Mouse (Mus musculus) neural tube, embryonic 15.5 days (tissue): Measurements from ENCODE around the gene Gnai3. TPM values are rescaled to one million over a fixed set of nuclear protein-coding genes. Genes with fewer than 3 reads are reported as not detected.

Source experiments
- ATAC-seq: fragments of 200-750 bp; cut with Nextera tagmentation; 2 replicates; pipeline ENCODE4 v1.8.0; 2017; ENCODE audit warnings: mild to moderate bottlenecking, moderate TSS enrichment, moderate library complexity; ENCODE audit not compliant: low FRiP score
- H3K27ac ChIP-seq: fragments of 300-500 bp; sonication (generic); replicated peaks from 2 replicates; pipeline ENCODE4 v1.5.1; 2015; ENCODE audit warnings: mild to moderate bottlenecking, inconsistent platforms
- H3K27me3 ChIP-seq: fragments of 300-500 bp; sonication (generic); replicated peaks from 2 replicates; pipeline ENCODE4 v1.6.1; 2015; ENCODE audit warnings: inconsistent platforms
- H3K36me3 ChIP-seq: fragments of 300-500 bp; sonication (generic); 2 replicates; pipeline ENCODE4 v1.6.1; 2015; ENCODE audit warnings: inconsistent platforms
- H3K4me1 ChIP-seq: fragments of 300-500 bp; sonication (generic); 2 replicates; pipeline ENCODE4 v1.6.1; 2015; ENCODE audit warnings: inconsistent platforms
- H3K4me2 ChIP-seq: fragments of 300-500 bp; sonication (generic); 2 replicates; pipeline ENCODE4 v1.6.1; 2015; ENCODE audit warnings: inconsistent platforms, mild to moderate bottlenecking, moderate library complexity
- H3K4me3 ChIP-seq: fragments of 300-500 bp; sonication (generic); replicated peaks from 2 replicates; pipeline ENCODE4 v1.5.1; 2015; ENCODE audit warnings: mild to moderate bottlenecking, inconsistent platforms
- H3K9ac ChIP-seq: fragments of 300-500 bp; sonication (generic); replicated peaks from 2 replicates; pipeline ENCODE4 v1.6.1; 2015; ENCODE audit warnings: mild to moderate bottlenecking, inconsistent platforms
- H3K9me3 ChIP-seq: fragments of 300-500 bp; sonication (generic); replicated peaks from 2 replicates; pipeline ENCODE4 v1.6.1; 2016; ENCODE audit warnings: inconsistent platforms
- WGBS: fragments of 180-500 bp; shearing (Covaris S2); methylation state at CpG from one replicate; pipeline ENCODE4 v1.1.7; 2015; ENCODE audit warnings: mixed read lengths; 5-methylcytosine and 5-hydroxymethylcytosine counted together
- polyA plus RNA-seq: library from polyadenylated mRNA; unstranded; fragments of >200 nt; fragmentation: Nextera tagmentation; extraction: Ambion mirVana; gene quantifications from 2 replicates; pipeline ENCODE4 v1.2.1, GENCODE M21; 2015

Gene Gnai3
- polyA plus RNA-seq, 1 experiment from 2014 or later, result 103 TPM

DNA sequence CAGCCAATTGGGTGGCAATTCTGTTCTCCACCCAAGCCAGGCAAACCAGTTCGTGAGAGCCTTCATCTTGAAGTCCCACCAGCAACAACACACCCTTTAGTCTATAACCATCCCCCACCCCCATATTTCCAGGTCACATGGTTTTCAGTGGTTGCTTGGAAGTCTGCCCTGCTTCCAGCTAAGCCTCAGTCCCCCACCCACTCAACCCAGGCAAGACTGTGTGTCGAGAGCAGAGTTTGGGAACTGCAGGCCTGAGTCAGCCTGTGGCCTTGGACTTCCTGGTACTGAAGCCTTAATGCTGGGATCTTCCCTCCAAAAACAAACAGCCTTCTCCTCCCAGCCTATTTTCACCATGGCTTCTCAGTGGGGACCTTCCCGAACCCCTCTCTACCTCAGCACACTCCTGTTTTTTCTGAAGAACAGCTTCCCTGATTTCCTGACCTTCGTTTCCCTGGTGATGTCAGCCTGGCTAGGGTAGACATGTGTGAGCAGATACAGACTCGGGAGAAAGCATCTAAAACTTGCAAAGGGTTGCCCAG, 57.0 kb downstream of the Gnai3 start:
- Histone ChIP-seq H3K36me3 (no peaks in the 10 kb centered on the region), H3K4me2 (no peak overlapping the region), H3K4me3 (no peak overlapping the region), H3K9me3 (no peaks in the 10 kb centered on the region), H3K27me3 (no peaks in the 10 kb centered on the region), H3K4me1 (peaks cover 29% of the 10 kb centered on the region), H3K27ac (no peak overlapping the region), H3K9ac (no peak overlapping the region)
- no peak for ATAC-seq
- 50% methylated on average over 5 of the region's 5 CpGs for WGBS

DNA sequence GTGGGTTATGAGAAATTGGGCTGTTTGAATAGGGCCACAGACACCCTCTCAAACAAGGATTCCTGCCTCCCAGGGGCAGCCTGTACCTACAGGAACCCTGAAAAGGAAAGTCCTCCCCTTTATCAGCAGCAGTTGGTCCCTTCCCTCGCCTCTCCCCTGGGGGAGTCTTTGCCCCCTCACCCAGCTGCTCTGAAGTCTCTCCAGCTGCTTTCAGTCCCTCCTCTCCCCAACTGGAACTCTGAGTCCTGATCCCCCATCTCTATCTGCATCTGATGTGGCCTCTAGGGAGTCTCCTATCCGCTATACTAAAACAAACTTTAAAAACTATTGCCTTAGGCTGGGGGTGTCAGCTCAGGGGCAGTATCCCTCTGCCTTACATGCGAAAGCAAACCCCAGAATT, 58.6 kb downstream of the Gnai3 start:
- Histone ChIP-seq H3K4me2 (no peak overlapping the region), H3K4me1 (peaks cover 44% of the 10 kb centered on the region), H3K27me3 (no peaks in the 10 kb centered on the region), H3K27ac (no peak overlapping the region), H3K9ac (no peak overlapping the region), H3K9me3 (no peaks in the 10 kb centered on the region), H3K36me3 (no peaks in the 10 kb centered on the region), H3K4me3 (no peak overlapping the region)
- 93% methylated on average over 3 of the region's 3 CpGs for WGBS
- ATAC-seq, result no peak

DNA sequence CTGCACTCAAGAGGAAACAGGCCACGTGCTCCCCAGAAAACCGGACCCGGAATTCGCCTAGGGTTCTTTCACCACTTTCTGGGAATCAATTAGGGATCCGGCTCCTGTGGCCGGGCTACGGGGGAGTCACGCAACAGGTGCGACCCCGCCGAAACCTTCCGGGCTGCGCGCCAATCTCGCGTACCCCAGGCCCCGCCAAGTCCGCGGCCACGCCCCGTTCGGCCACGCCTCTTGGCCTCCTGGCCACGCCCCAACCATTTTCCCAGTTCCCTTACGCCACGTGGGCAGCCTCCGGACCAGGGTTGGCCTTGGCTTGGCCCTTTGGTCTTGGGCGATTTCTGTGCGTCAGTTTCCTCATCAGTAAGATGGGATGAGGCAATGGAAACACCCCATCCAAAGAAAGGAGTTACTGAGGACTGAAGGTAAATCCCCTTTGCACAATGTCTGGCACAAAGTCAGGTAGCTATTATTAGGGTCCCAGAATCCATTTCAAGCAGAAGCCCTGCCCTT, 59.4 kb downstream of the Gnai3 start, which contains the start of gene Ampd2:
Gene Ampd2 (minus strand): TSS at position 182 of the 510 bp plus-strand sequence.
- Histone ChIP-seq H3K4me3 (peak within 1 kb of the TSS; percentile 56), H3K9me3 (no peaks in the 10 kb centered on the region), H3K4me2 (peak within 1 kb of the TSS; percentile 100), H3K27ac (peak within 1 kb of the TSS; percentile 83), H3K9ac (peak within 1 kb of the TSS; percentile 70), H3K27me3 (no peaks in the 10 kb centered on the region), H3K4me1 (peaks cover 52% of the 10 kb centered on the region), H3K36me3 (no peaks in the 10 kb centered on the region)
- no peak for ATAC-seq
- WGBS, result under 1% methylated on average over 29 of the region's 29 CpGs

DNA sequence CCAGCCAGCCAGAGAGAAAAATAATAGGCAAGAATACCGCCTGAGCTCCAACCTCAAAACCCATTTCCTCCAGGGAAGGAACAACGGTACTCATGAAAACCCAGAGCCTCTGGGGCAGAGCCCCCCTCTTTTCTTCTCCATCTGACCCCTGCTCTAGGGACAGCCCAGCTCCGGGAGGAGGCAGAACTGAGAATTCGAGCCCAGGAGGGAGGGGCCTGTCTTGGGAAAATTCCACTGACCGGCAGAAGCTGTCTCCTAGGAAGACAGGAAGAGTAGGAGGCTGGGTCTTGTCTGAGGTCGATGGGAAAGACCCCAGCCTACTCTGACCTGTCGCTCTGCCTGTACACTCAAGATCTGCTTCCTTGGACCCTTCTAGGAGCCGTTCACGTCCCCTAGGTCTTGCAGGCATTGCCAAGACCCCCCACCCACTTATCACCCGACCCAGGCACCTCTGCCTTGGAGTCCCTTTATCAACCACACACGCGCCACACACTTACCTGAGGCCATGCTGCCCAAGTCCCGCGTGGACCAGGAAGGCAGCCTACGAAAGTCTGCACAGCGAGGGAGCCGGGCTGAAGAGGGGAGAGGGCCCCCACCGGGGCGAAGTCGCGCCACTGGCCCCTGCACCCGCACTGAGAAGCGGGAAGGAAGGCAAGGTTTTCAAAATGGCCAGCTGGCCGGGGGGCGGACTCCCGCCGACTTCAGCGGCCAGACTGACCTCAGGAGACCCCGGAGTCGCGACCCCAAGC, 60.1 kb downstream of the Gnai3 start:
- Histone ChIP-seq H3K4me2 (peak overlapping the region; percentile 100), H3K9me3 (no peaks in the 10 kb centered on the region), H3K4me3 (peak overlapping the region; percentile 56), H3K9ac (peak overlapping the region; percentile 70), H3K27me3 (no peaks in the 10 kb centered on the region), H3K4me1 (peaks cover 53% of the 10 kb centered on the region), H3K27ac (peak overlapping the region; percentile 83), H3K36me3 (peaks cover under 1% of the 10 kb centered on the region; the same call in 1 of the 2 replicates)
- WGBS, result under 1% methylated on average over 31 of the region's 31 CpGs
- peak; percentile 56 for ATAC-seq

DNA sequence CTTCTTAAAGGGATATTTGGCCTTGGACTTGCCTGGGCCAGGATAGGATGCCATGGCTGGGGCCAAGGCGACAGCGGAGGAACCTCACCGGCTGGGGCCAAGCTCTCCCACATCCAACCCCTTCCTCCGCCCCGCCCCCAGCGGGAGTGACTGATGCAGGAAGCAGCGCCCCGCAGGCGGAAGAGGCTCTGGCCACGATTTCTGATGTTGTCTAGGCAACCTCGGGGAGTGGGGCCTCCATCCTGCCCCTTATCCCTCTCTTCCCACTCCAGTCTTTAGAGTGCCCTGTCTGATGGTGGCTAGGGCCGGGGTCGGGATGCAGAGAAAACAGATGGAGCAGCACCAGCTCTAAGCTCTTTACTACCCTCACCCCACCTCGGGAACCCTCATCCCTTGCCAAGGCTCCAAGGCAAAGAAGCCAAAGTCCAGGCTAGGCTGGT, 60.6 kb downstream of the Gnai3 start:
- peaks cover 53% of the 10 kb centered on the region for H3K4me1 ChIP-seq
- H3K36me3 ChIP-seq, result peaks cover 7% of the 10 kb centered on the region; the same call in 1 of the 2 replicates
- H3K27ac ChIP-seq, result peak overlapping the region; percentile 83
- no peaks in the 10 kb centered on the region for H3K27me3 ChIP-seq
- ATAC-seq, result peak; percentile 89
- no peaks in the 10 kb centered on the region for H3K9me3 ChIP-seq
- WGBS, result under 1% methylated on average over 14 of the region's 14 CpGs
- H3K4me3 ChIP-seq, result peak overlapping the region; percentile 56
- peak overlapping the region; percentile 70 for H3K9ac ChIP-seq
- H3K4me2 ChIP-seq, result peak overlapping the region; percentile 100

DNA sequence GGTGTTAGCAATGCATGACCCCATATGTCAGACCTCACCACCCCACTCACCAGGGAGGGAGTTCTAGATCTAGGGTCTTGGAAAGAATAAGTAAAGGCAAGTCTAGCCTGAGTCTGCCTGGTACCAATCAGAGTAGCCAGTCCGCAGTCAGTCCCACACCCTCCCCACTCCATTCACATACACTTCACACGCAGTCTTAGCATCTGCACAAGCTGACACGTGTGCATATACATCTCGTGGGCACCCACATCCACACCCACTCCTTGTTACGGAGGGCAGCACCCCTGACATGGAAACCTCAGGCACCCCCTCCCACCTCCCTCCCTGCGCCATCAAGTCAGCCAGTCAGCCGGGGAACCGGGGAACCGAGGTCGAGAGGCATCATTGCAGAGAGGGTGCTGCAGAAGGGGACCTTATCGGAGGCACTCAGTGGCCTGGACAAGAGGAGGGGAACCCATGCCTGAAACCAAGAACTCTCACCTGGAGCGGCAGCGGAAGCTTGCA, 61.1 kb downstream of the Gnai3 start:
- peak overlapping the region; percentile 83 for H3K27ac ChIP-seq
- ATAC-seq, result peak; percentile 65
- H3K4me3 ChIP-seq, result peak overlapping the region; percentile 56
- no peaks in the 10 kb centered on the region for H3K9me3 ChIP-seq
- H3K9ac ChIP-seq, result peak overlapping the region; percentile 70
- peaks cover 53% of the 10 kb centered on the region for H3K4me1 ChIP-seq
- H3K27me3 ChIP-seq, result no peaks in the 10 kb centered on the region
- WGBS, result 11% methylated on average over 13 of the region's 13 CpGs
- H3K4me2 ChIP-seq, result peak overlapping the region; percentile 100
- peaks cover 11% of the 10 kb centered on the region; the same call in 1 of the 2 replicates for H3K36me3 ChIP-seq

DNA sequence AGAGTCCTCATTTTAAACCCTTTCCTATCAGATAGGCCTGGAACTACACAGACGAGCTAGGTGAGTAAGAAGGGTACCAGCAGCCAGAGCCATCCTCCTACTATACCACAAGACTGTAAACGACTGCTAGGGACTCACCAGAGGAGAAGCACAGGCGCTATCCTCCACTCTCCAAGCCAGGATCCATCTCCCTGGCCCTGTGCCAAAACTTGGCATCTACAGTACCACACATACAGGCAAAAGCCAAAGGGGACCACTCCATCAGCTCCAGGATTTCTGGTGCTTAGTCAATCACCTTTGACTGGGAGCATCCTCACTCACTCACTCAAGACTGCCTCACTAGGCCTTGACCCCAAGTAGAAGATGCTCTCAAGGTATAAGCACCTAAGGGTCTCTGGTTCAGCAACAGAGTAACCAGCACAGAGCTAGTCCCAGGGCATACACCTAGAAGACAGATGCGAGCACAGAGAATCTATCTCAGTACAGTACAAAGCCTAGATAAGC, 62.0 kb downstream of the Gnai3 start:
- Histone ChIP-seq H3K4me3 (peak overlapping the region; percentile 56), H3K9ac (0 out of 2 replicates have a peak overlapping the region, but pooled peaks have one; percentile 70), H3K36me3 (peaks cover 16% of the 10 kb centered on the region), H3K4me2 (peak overlapping the region; percentile 100), H3K9me3 (no peaks in the 10 kb centered on the region), H3K27me3 (no peaks in the 10 kb centered on the region), H3K27ac (no peak overlapping the region), H3K4me1 (peaks cover 53% of the 10 kb centered on the region)
- ATAC-seq, result no peak
- WGBS, result 64% methylated on average over 4 of the region's 4 CpGs

DNA sequence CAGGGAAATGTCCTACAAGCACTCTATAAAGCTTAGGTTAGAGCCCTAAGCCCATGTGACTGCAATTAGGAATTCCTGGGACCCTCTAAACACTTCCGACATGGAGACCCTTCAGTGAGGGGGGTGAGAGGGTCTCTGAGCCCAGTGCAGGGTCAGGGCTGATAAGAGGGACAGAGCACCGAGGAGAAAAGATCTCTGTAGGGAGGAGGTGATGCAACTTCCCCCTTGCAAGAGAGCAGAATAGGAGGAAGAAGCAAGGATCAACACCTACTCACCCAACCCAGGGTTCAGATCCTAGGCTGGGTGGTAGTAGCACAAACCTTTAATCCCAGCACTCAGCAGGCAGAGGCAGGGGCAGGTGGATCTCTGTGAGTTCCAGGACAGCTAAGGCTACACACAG, 62.8 kb downstream of the Gnai3 start:
- Histone ChIP-seq H3K27ac (no peak overlapping the region), H3K9ac (no peak overlapping the region), H3K9me3 (no peaks in the 10 kb centered on the region), H3K27me3 (no peaks in the 10 kb centered on the region), H3K4me1 (peaks cover 53% of the 10 kb centered on the region), H3K4me2 (0 out of 2 replicates have a peak overlapping the region, but pooled peaks have one; percentile 26), H3K36me3 (peaks cover 23% of the 10 kb centered on the region), H3K4me3 (no peak overlapping the region)
- WGBS, result 86% methylated on average over 2 of the region's 2 CpGs
- no peak for ATAC-seq

DNA sequence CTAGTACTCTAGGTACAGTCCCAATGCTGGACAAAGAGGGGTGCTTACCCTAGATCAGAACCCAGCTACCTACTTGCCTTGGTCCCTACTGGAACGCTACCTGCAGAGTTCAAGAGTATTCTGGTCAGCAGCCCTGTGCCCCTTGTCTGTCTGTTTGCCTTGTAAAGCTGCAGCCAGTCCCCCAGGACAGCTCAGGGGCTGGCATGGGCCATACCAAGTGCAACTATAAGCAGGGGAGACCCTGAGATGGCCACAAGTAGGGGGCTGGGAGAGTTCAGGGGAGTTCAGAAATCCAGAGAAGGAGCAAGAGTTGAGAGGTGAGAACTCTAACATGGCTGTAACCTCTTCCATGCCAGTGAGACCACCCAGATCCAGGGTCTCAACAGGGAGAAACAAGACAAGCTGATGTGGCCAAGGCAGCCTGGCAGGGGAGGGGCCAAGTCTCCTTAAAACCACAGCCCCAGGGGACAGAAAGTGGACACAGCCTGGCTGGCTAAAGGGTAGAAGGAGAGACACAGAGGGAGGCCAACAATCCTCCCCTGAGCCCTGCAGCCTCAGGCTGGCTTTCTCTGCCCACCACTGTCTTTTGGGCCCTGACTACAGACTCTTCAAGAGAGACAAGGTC, 63.6 kb downstream of the Gnai3 start:
- Histone ChIP-seq H3K36me3 (peaks cover 28% of the 10 kb centered on the region), H3K9me3 (no peaks in the 10 kb centered on the region), H3K4me1 (peaks cover 53% of the 10 kb centered on the region), H3K27me3 (no peaks in the 10 kb centered on the region), H3K4me3 (no peak overlapping the region), H3K9ac (0 out of 2 replicates have a peak overlapping the region, but pooled peaks have one; percentile 23), H3K27ac (0 out of 2 replicates have a peak overlapping the region, but pooled peaks have one; percentile 15), H3K4me2 (peak overlapping the region; percentile 26)
- no peak for ATAC-seq
- WGBS, result 74% methylated on average over 1 of the region's 1 CpGs

DNA sequence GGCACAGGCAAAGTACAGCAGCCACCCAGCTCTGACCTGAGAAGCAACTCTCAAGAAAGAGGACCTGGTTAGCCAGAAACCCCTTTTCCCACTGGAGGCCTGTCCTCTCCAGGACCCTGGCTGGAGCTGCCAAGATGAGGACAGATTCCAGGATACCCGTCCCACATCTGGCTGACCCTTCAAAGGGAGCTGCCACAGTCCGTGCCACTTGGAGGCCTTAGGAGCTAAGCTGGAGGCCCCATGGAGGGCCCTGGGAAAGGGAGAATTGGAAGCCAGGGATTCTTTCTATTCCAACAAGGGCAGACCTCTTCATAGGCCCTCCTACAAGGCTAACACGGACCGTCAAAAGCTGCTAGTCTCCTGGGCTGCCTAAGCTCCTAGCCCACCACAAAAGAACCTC, 64.3 kb downstream of the Gnai3 start:
- no peak overlapping the region; the same call in 1 of the 2 replicates for H3K27ac ChIP-seq
- ATAC-seq, result no peak

DNA sequence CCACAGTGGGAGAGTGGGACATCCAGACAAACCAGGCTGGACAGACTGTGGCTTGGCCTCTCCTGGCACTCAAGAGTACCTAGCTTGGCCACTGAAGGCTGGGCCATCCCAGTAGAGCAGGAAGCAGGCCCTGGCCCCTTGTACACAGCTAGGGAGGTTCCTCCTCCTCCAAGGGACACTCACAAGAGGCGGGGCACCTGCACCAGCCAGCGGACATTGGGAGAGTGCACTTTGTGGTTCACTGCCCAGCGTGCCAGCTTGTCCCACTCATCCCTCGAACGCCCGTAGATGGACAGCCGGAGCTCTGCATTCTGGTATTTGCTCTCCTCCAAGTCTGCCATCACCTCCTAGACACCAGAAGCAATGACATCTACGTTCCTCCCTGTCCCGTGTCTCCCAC, 69.1 kb downstream of the Gnai3 start:
- Histone ChIP-seq H3K9ac (no peak overlapping the region), H3K4me1 (peaks cover 13% of the 10 kb centered on the region), H3K4me2 (no peak overlapping the region), H3K27ac (no peak overlapping the region), H3K9me3 (no peaks in the 10 kb centered on the region), H3K4me3 (no peak overlapping the region), H3K27me3 (no peaks in the 10 kb centered on the region), H3K36me3 (peaks cover 64% of the 10 kb centered on the region)
- WGBS, result 97% methylated on average over 9 of the region's 9 CpGs
- no peak for ATAC-seq

More for the DNA sequence above, 64.3 kb downstream of the Gnai3 start:
- no peaks in the 10 kb centered on the region for H3K27me3 ChIP-seq
- WGBS, result 59% methylated on average over 4 of the region's 4 CpGs
- peak overlapping the region; percentile 26 for H3K4me2 ChIP-seq
- H3K36me3 ChIP-seq, result peaks cover 35% of the 10 kb centered on the region
- H3K9ac ChIP-seq, result no peak overlapping the region
- H3K4me1 ChIP-seq, result peaks cover 50% of the 10 kb centered on the region
- no peak overlapping the region for H3K4me3 ChIP-seq
- no peaks in the 10 kb centered on the region for H3K9me3 ChIP-seq
